Mouse (Mus musculus): ENCODE measurements at regions not wholly inside any gene's neighbourhood (a gene's known extent, or its start where the extent isn't known, plus 50 kb on each side); places are given as distances from the start of the nearest gene placed in this dataset.
A peak's percentile ranks its signal among the peaks of the same experiment; 100 is the strongest.

GRCm38 (mm10) chr6:26490321-26490720 lies 681.3 kb upstream of the Pot1a start:
- no peaks in the 10 kb centered on the region for H3K9me3 ChIP-seq (ENCODE audit: low read length)
- H3K27me3 ChIP-seq (ENCODE audit: insufficient read depth, low read length) = no peaks in the 10 kb centered on the region
- H3K4me1 ChIP-seq (replicated peaks; ENCODE audit: low read depth, low read length) = no peaks in the 10 kb centered on the region
- TF ChIP-seq NANOG (IDR thresholded peaks at IDR 0.05; ENCODE audit: borderline replicate concordance, low read length) (no peak), POU5F1 (IDR thresholded peaks at IDR 0.05; ENCODE audit: borderline replicate concordance, low read length) (no peak), CTCF (conservative IDR thresholded peaks at IDR 0.05; ENCODE audit: low read length) (no peak)
- no peaks in the 10 kb centered on the region for H3K36me3 ChIP-seq (ENCODE audit: insufficient read depth, low read length)
- H3K4me3 ChIP-seq (replicated peaks; ENCODE audit: low read length) = no peak overlapping the region

GRCm38 (mm10) chr6:26484451-26484850 lies 675.4 kb upstream of the Pot1a start:
- H3K9me3 ChIP-seq (ENCODE audit: low read length) = no peaks in the 10 kb centered on the region
- no peak overlapping the region for H3K4me3 ChIP-seq (replicated peaks; ENCODE audit: low read length)
- H3K36me3 ChIP-seq (ENCODE audit: insufficient read depth, low read length) = no peaks in the 10 kb centered on the region
- peak; percentile 90 for TF ChIP-seq NANOG (IDR thresholded peaks at IDR 0.05; ENCODE audit: borderline replicate concordance, low read length)
- no peak for TF ChIP-seq POU5F1 (IDR thresholded peaks at IDR 0.05; ENCODE audit: borderline replicate concordance, low read length)
- H3K4me1 ChIP-seq (replicated peaks; ENCODE audit: low read depth, low read length) = no peaks in the 10 kb centered on the region
- no peaks in the 10 kb centered on the region for H3K27me3 ChIP-seq (ENCODE audit: insufficient read depth, low read length)

GRCm38 (mm10) chr6:26441133-26441875 lies 632.3 kb upstream of the Pot1a start:
- no peaks in the 10 kb centered on the region for H3K9me3 ChIP-seq (ENCODE audit: low read length)
- no peaks in the 10 kb centered on the region for H3K36me3 ChIP-seq (ENCODE audit: insufficient read depth, low read length)
- H3K27me3 ChIP-seq (ENCODE audit: insufficient read depth, low read length) = no peaks in the 10 kb centered on the region
- no peaks in the 10 kb centered on the region for H3K4me1 ChIP-seq (replicated peaks; ENCODE audit: low read depth, low read length)
- no peak overlapping the region for H3K4me3 ChIP-seq (replicated peaks; ENCODE audit: low read length)
- TF ChIP-seq CTCF (conservative IDR thresholded peaks at IDR 0.05; ENCODE audit: low read length) = no peak
- TF ChIP-seq POU5F1 (IDR thresholded peaks at IDR 0.05; ENCODE audit: borderline replicate concordance, low read length) = no peak
- TF ChIP-seq NANOG (IDR thresholded peaks at IDR 0.05; ENCODE audit: borderline replicate concordance, low read length) = no peak

- Histone ChIP-seq H3K9me3 (ENCODE audit: low read length) (no peaks in the 10 kb centered on the region), H3K36me3 (ENCODE audit: insufficient read depth, low read length) (no peaks in the 10 kb centered on the region), H3K27me3 (ENCODE audit: insufficient read depth, low read length) (no peaks in the 10 kb centered on the region), H3K4me3 (replicated peaks; ENCODE audit: low read length) (no peak overlapping the region), H3K4me1 (replicated peaks; ENCODE audit: low read depth, low read length) (no peaks in the 10 kb centered on the region)
- no peak for TF ChIP-seq NANOG (IDR thresholded peaks at IDR 0.05; ENCODE audit: borderline replicate concordance, low read length)
- no peak for TF ChIP-seq CTCF (conservative IDR thresholded peaks at IDR 0.05; ENCODE audit: low read length)
- no peak for TF ChIP-seq POU5F1 (IDR thresholded peaks at IDR 0.05; ENCODE audit: borderline replicate concordance, low read length)
Observed at GRCm38 (mm10) chr6:26440445-26440844, 631.4 kb upstream of the Pot1a start.
